Mouse (Mus musculus) heart, adult 11 months (tissue): ENCODE data around the gene Ttyh1.

Source experiments
- DNase-seq: peaks from one replicate; pipeline ENCODE4 v3.0.0; 2022

Gene Ttyh1

DNA sequence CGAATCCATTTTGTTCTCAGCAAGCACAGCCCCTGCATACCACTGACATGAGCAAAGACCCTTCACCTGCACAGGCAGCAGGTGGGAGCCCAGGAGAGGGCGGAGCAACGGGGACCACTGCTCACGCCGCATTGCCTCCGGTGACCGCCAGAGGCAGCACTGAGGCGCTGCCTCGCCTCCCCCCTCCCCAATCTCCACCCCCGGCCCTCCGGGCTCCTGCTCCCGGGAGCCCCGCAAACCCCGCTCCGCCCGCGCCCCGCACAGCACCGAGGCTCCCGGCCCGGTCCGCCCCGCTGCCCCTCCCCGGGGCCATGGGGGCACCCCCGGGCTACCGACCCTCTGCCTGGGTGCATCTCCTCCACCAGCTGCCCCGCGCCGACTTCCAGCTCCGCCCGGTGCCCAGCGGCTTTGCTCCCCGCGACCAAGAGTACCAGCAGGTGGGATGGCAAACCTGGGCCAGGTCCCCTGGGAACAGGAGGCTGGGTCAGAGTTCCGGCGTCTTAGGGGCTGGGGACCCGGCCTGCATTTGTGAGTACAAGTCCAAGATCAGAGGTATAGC, at the start of gene Ttyh1:
TSS of gene Ttyh1 (plus strand) at position 65 of the 559 bp plus-strand sequence.
- peak; percentile 90 for DNase-seq

- DNase-seq = peak; percentile 88
Observed at GRCm38 (mm10) chr7:4071066-4071465, 48.1 kb upstream of the Ttyh1 start.

GRCm38 (mm10) chr7:4073144-4073543, 46.1 kb upstream of the Ttyh1 start:
- DNase-seq = peak; percentile 86

GRCm38 (mm10) chr7:4079511-4079910, 39.7 kb upstream of the Ttyh1 start:
- peak; percentile 80 for DNase-seq

GRCm38 (mm10) chr7:4080552-4080951, 38.7 kb upstream of the Ttyh1 start:
- DNase-seq = peak; percentile 87

GRCm38 (mm10) chr7:4081706-4082105, 37.5 kb upstream of the Ttyh1 start:
- DNase-seq = no peak

GRCm38 (mm10) chr7:4082804-4083203, 36.4 kb upstream of the Ttyh1 start:
- peak; percentile 97 for DNase-seq

GRCm38 (mm10) chr7:4084161-4084560, 35.0 kb upstream of the Ttyh1 start:
- DNase-seq = no peak

- DNase-seq = peak; percentile 81
Observed at GRCm38 (mm10) chr7:4085562-4085961, 33.6 kb upstream of the Ttyh1 start.

- DNase-seq = no peak
Observed at GRCm38 (mm10) chr7:4087238-4087895, 31.8 kb upstream of the Ttyh1 start.

- DNase-seq = no peak
Observed at GRCm38 (mm10) chr7:4087896-4088480, 31.2 kb upstream of the Ttyh1 start.

GRCm38 (mm10) chr7:4088679-4089078, 30.5 kb upstream of the Ttyh1 start:
- DNase-seq = no peak

DNA sequence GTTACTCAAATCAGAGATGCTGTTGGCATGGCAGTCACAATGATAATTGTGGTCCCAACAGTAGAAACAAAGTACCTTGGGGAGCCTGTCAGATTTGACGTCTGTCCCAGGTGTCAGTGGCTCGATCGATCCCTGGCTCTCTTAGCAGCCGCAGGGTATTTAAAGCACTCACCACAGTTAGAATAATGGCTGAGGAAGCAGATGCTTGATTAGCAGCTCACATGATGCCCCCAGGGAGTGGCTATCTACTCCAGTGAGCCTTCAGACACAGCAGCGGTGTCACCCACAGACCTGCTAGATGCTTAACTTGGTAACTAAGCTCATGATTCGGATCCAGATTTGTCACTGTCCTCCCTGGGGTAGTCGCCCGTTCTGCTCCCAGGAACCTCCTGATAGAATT, 28.0 kb upstream of the Ttyh1 start:
- no peak for DNase-seq

GRCm38 (mm10) chr7:4098301-4098700, 20.9 kb upstream of the Ttyh1 start:
- DNase-seq = no peak

DNA sequence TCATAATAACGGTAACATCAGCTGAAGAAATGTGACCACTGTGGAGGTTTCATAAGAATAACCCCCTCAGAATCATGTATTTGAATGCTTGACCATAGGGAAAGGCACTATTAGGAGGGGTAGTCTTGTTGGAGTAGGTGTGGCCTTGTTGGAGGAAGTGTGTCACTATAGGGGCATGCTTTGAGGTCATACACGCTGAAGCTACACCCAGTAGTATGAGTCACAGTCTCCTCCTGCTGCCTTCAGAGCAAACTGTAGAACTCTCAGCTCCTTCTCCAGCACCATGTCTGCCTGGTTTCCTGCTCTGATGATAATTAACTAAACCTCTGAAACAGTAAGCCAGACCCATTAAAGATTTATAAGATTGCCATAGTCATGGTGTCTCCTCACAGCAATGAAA, 20.4 kb upstream of the Ttyh1 start:
- no peak for DNase-seq

- DNase-seq = peak; percentile 72
Observed at GRCm38 (mm10) chr7:4101144-4101543, 18.1 kb upstream of the Ttyh1 start.

GRCm38 (mm10) chr7:4103411-4103810, 15.8 kb upstream of the Ttyh1 start:
- peak; percentile 34 for DNase-seq

- peak; percentile 94 for DNase-seq
Observed at GRCm38 (mm10) chr7:4111766-4112165, 7.4 kb upstream of the Ttyh1 start.

DNA sequence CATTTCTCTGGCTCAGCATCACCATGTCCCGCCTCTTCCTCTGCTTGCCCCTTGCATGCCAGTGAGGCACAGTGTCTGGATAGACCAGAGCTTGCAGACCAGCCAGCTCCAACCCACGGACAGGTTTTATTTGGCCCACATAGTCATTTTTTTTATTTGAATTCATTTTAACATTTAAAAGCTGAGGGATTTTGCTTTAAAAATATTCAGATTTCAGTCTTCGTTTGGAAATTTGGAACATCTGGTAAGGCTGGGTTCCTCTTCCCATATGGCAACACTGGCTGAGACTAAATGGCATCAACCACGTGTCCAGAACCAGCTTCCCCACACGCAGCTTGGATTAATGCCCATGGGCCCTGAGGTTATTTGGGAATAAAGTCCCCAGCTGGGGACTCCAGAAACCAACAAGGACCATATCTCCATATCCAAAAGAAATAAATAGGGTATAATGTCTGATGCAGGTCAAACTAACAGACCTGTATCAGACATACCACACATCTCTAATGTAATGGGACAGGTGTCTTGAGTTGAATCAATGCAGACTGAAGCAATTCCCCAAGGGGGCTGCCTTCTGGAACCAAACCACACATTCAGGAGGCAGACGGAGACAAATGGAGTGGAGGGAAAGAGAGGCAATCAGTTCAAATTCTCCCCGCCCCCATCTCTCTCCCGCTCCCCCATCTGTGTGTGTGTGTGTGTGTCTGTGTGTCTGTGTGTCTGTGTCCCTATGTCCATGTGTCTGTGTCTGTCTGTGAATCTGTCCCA, 2.0 kb upstream of the Ttyh1 start:
- DNase-seq = peak; percentile 78

GRCm38 (mm10) chr7:4119976-4120921, 1.0 kb downstream of the Ttyh1 start:
- DNase-seq = peak; percentile 85

DNA sequence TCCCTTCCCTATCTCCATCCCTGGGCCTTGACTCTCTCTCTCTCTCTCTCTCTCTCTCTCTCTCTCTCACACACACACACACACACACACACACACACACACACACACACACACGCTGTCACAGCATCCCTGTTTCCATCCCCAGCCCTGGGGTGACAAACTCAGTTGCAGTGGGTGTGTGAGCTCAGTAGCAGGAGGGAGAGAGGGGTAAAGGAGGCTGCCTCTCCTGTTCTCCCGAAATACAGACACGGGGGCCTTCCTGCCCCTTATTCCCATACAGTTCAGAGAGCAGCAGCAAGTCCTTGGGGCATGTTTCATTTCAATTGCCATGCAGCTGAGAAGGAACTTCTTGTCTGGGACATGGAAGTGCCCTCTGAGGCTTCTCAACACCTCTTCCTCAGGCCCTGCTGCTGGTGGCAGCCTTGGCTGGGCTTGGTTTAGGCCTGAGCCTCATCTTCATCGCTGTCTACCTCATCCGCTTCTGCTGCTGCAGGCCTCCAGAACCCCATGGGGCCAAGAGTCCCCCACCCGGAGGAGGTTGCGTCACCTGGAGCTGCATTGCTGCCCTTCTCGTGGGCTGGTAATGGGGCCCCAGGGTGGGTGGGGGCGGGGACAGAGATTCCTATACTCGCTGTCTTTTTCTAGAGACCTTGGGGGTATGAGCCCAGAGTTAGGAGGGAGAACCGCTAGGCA, 3.0 kb downstream of the Ttyh1 start:
- peak; percentile 80 for DNase-seq

DNA sequence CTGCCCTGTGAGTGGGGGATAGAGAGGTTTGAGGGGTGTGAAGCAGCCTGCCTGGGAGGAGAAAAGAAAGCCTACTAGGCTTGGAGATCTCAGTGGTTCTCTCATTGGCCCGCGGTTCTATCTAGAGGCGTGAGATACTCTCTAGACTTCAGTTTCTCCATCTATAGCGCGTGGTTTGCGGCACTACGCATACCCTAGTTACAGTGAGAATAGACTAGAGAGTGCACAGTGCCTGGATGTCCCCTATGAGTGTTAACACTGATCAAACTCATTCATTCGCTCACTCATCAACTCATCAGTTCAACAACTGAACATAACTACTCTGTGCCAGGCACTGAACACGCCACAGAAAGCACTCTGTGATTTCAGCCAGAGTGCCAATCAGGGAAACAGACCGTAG, 3.6 kb downstream of the Ttyh1 start:
- peak; percentile 36 for DNase-seq
